Mouse (Mus musculus): ENCODE results near the gene Cbfa2t2. TPM values are rescaled to one million over a fixed set of nuclear protein-coding genes. Genes with fewer than 3 reads are reported as not detected.

The Cbfa2t2 gene
- polyA plus RNA-seq, 1 experiment from 2014 or later: 52.2 TPM

GRCm38 (mm10) chr2:154426905-154427852 lies 9.1 kb upstream of the Cbfa2t2 start:
- Histone ChIP-seq H3K27ac (no peak overlapping the region), H3K9ac (peak overlapping the region; percentile 68), H3K4me2 (replicated peaks) (peak overlapping the region; percentile 66), H3K4me1 (peaks cover 21% of the 10 kb centered on the region), H3K9me3 (no peaks in the 10 kb centered on the region), H3K36me3 (no peaks in the 10 kb centered on the region), H3K4me3 (peak overlapping the region; percentile 42), H3K27me3 (peaks cover 9% of the 10 kb centered on the region; the same call in 1 of the 2 replicates)
- no peak for ATAC-seq (ENCODE audit: low FRiP score, low read depth)
- 43% methylated on average over 11 of the region's 11 CpGs for WGBS

- Histone ChIP-seq H3K9me3 (no peaks in the 10 kb centered on the region), H3K27ac (no peak overlapping the region), H3K4me2 (replicated peaks) (peak overlapping the region; percentile 51), H3K9ac (no peak overlapping the region; the same call in 1 of the 2 replicates), H3K27me3 (peaks cover 9% of the 10 kb centered on the region; the same call in 1 of the 2 replicates), H3K4me1 (peaks cover 21% of the 10 kb centered on the region), H3K4me3 (peak overlapping the region; percentile 10; the same call in 1 of the 2 replicates), H3K36me3 (no peaks in the 10 kb centered on the region)
- ATAC-seq (ENCODE audit: low FRiP score, low read depth): peak; percentile 69; the same call in 1 of the 2 replicates
- WGBS: 7% methylated on average over 17 of the region's 17 CpGs
Observed at GRCm38 (mm10) chr2:154427853-154428360, 8.4 kb upstream of the Cbfa2t2 start.

DNA sequence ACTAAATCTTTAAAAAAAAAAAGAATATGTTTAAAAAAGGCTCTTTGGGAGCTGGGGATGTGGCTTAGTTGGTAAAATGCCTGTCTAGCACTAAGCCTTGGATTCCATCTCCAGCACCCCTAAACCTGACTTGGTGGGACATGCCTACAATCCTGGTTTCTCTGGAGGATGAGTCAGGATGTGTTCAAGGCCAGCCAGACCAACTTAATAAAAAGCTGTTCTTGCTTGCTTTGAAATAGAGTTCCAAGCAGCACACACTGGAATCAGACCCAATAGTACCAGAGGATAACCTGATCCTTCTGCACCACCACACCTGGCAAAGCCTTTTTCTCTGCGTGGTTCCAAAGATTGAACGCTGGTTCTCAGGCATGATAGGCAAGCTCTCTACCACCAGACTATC lies 5.7 kb upstream of the Cbfa2t2 start:
- no peak overlapping the region for H3K9ac ChIP-seq
- no peaks in the 10 kb centered on the region for H3K9me3 ChIP-seq
- no peaks in the 10 kb centered on the region for H3K36me3 ChIP-seq
- H3K4me3 ChIP-seq: no peak overlapping the region
- no peak overlapping the region for H3K4me2 ChIP-seq (replicated peaks)
- 98% methylated on average over 2 of the region's 2 CpGs for WGBS
- H3K27me3 ChIP-seq: peaks cover 9% of the 10 kb centered on the region; the same call in 1 of the 2 replicates
- H3K27ac ChIP-seq: no peak overlapping the region
- no peak for ATAC-seq (ENCODE audit: low FRiP score, low read depth)
- H3K4me1 ChIP-seq: peaks cover 21% of the 10 kb centered on the region

GRCm38 (mm10) chr2:154432696-154433095 lies 3.6 kb upstream of the Cbfa2t2 start:
- WGBS: 66% methylated on average over 2 of the region's 2 CpGs
- Histone ChIP-seq H3K4me3 (no peak overlapping the region), H3K27me3 (peaks cover 9% of the 10 kb centered on the region; the same call in 1 of the 2 replicates), H3K27ac (no peak overlapping the region), H3K36me3 (no peaks in the 10 kb centered on the region), H3K9me3 (no peaks in the 10 kb centered on the region), H3K9ac (no peak overlapping the region), H3K4me1 (peaks cover 12% of the 10 kb centered on the region), H3K4me2 (replicated peaks) (no peak overlapping the region)
- no peak for ATAC-seq (ENCODE audit: low FRiP score, low read depth)

- no peak for ATAC-seq (ENCODE audit: low FRiP score, low read depth)
- no peaks in the 10 kb centered on the region for H3K36me3 ChIP-seq
- 74% methylated on average over 3 of the region's 3 CpGs for WGBS
Observed at GRCm38 (mm10) chr2:154433391-154433790, 2.9 kb upstream of the Cbfa2t2 start.

GRCm38 (mm10) chr2:154434690-154435089 lies 1.6 kb upstream of the Cbfa2t2 start:
- 94% methylated on average over 7 of the region's 7 CpGs for WGBS
- no peak overlapping the region for H3K27ac ChIP-seq
- no peak overlapping the region for H3K4me2 ChIP-seq (replicated peaks)
- H3K9ac ChIP-seq: no peak overlapping the region
- H3K4me1 ChIP-seq: peaks cover 23% of the 10 kb centered on the region
- no peaks in the 10 kb centered on the region for H3K9me3 ChIP-seq
- H3K36me3 ChIP-seq: no peaks in the 10 kb centered on the region
- H3K4me3 ChIP-seq: no peak overlapping the region
- no peak for ATAC-seq (ENCODE audit: low FRiP score, low read depth)
- H3K27me3 ChIP-seq: no peaks in the 10 kb centered on the region

More at GRCm38 (mm10) chr2:154433391-154433790, 2.9 kb upstream of the Cbfa2t2 start:
- Histone ChIP-seq H3K27ac (no peak overlapping the region), H3K4me3 (no peak overlapping the region), H3K4me1 (peaks cover 12% of the 10 kb centered on the region), H3K4me2 (replicated peaks) (no peak overlapping the region), H3K9ac (no peak overlapping the region), H3K9me3 (no peaks in the 10 kb centered on the region), H3K27me3 (peaks cover 6% of the 10 kb centered on the region; the same call in 1 of the 2 replicates)

- no peaks in the 10 kb centered on the region for H3K27me3 ChIP-seq
- peak overlapping the region; percentile 95 for H3K27ac ChIP-seq
- H3K4me1 ChIP-seq: peaks cover 34% of the 10 kb centered on the region
- peak overlapping the region; percentile 55 for H3K4me2 ChIP-seq (replicated peaks)
- peak overlapping the region; percentile 93 for H3K4me3 ChIP-seq
- no peaks in the 10 kb centered on the region for H3K36me3 ChIP-seq
- no peaks in the 10 kb centered on the region for H3K9me3 ChIP-seq
- H3K9ac ChIP-seq: peak overlapping the region; percentile 99; the same call in 1 of the 2 replicates
- under 1% methylated on average over 41 of the region's 44 CpGs for WGBS
- peak; percentile 99 for ATAC-seq (ENCODE audit: low FRiP score, low read depth)
Observed at GRCm38 (mm10) chr2:154436076-154436457, 214 bp upstream of the Cbfa2t2 start.

- Histone ChIP-seq H3K4me1 (peaks cover 34% of the 10 kb centered on the region), H3K9ac (peak overlapping the region; percentile 99), H3K36me3 (no peaks in the 10 kb centered on the region; the same call in 1 of the 2 replicates), H3K27me3 (no peaks in the 10 kb centered on the region), H3K4me3 (peak overlapping the region; percentile 93), H3K9me3 (no peaks in the 10 kb centered on the region), H3K4me2 (replicated peaks) (peak overlapping the region; percentile 69), H3K27ac (peak overlapping the region; percentile 95)
- no peak for ATAC-seq (ENCODE audit: low FRiP score, low read depth)
- WGBS: 11% methylated on average over 7 of the region's 7 CpGs
Observed at GRCm38 (mm10) chr2:154437191-154437527, 878 bp downstream of the Cbfa2t2 start.

DNA sequence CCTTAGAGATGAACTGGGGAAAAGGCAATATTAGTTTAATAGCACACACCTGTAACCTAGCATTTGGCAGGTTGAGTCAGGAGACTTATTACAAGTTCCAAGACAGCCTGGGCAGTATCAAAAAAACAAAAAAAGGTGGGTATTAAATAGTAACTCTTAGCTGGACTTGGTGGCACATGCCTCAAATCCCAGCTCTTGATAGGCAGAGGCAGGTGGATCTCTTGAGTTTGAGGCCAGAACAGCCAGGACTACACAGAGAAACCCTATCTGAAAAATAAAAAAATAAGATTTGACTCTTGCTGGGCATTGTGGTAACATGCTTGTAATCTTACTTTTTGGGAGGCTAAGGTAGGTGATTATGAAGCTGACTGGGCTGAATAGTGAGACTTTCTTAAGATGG lies 4.2 kb downstream of the Cbfa2t2 start:
- H3K27me3 ChIP-seq: no peaks in the 10 kb centered on the region

GRCm38 (mm10) chr2:154447821-154448220 lies 11.5 kb downstream of the Cbfa2t2 start:
- H3K27ac ChIP-seq: no peak overlapping the region
- no peaks in the 10 kb centered on the region; the same call in 1 of the 2 replicates for H3K9me3 ChIP-seq
- H3K4me2 ChIP-seq (replicated peaks): no peak overlapping the region
- peaks cover 15% of the 10 kb centered on the region for H3K36me3 ChIP-seq
- WGBS: 98% methylated on average over 8 of the region's 8 CpGs
- no peaks in the 10 kb centered on the region for H3K4me1 ChIP-seq
- H3K9ac ChIP-seq: no peak overlapping the region
- H3K27me3 ChIP-seq: no peaks in the 10 kb centered on the region
- ATAC-seq (ENCODE audit: low FRiP score, low read depth): no peak
- H3K4me3 ChIP-seq: no peak overlapping the region

More for the DNA sequence above, 4.2 kb downstream of the Cbfa2t2 start:
- no peak for ATAC-seq (ENCODE audit: low FRiP score, low read depth)
- no peaks in the 10 kb centered on the region for H3K9me3 ChIP-seq
- H3K36me3 ChIP-seq: peaks cover 3% of the 10 kb centered on the region
- no peak overlapping the region for H3K4me3 ChIP-seq
- H3K27ac ChIP-seq: no peak overlapping the region
- H3K4me2 ChIP-seq (replicated peaks): no peak overlapping the region
- H3K9ac ChIP-seq: no peak overlapping the region
- peaks cover 34% of the 10 kb centered on the region for H3K4me1 ChIP-seq

DNA sequence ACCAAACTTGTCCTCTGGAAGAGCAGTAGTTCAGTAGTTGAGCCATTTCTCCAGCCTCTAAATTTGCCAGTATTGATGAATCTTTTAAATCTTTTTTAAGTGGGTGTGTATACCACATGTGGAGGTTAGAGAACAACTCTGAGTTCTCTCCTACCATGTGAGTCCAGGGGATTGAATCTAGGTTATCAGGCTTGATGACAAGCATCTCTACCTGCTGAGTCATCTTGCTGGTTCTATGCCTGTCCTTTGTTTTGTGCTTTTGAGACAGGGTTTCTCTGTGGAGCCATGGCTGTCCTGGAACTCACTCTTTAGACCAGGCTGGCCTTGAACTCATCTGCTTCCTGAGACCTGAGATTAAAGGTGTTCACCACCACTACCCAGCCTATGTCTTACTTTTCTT lies 12.4 kb downstream of the Cbfa2t2 start:
- Histone ChIP-seq H3K36me3 (peaks cover 16% of the 10 kb centered on the region), H3K9me3 (no peaks in the 10 kb centered on the region; the same call in 1 of the 2 replicates), H3K4me3 (no peak overlapping the region), H3K27me3 (no peaks in the 10 kb centered on the region), H3K4me2 (replicated peaks) (no peak overlapping the region), H3K27ac (no peak overlapping the region), H3K9ac (no peak overlapping the region), H3K4me1 (no peaks in the 10 kb centered on the region)
- ATAC-seq (ENCODE audit: low FRiP score, low read depth): no peak

GRCm38 (mm10) chr2:154452951-154453350 lies 16.7 kb downstream of the Cbfa2t2 start:
- Histone ChIP-seq H3K4me1 (peaks cover 23% of the 10 kb centered on the region), H3K27ac (no peak overlapping the region), H3K27me3 (no peaks in the 10 kb centered on the region), H3K9ac (no peak overlapping the region), H3K4me3 (no peak overlapping the region), H3K4me2 (replicated peaks) (no peak overlapping the region), H3K36me3 (peaks cover 7% of the 10 kb centered on the region), H3K9me3 (no peaks in the 10 kb centered on the region; the same call in 1 of the 2 replicates)
- ATAC-seq (ENCODE audit: low FRiP score, low read depth): no peak
- 100% methylated on average over 2 of the region's 2 CpGs for WGBS

Data from limb, embryonic 13.5 days (tissue).